16 mouse cellular contexts compared by ENCODE assay signal in genomic region chr2:22954278-22954677, GRCm38 (mm10).
"Had no signal": no experiment of that assay in that cellular context is flagged by ENCODE, and none has a peak within 500 bp of the region (broad histone marks: within the 10 kb centered on the region; RNA-seq: fewer than 3 reads in every experiment).

No protein-coding gene starts in this region.

- H3K9ac ChIP-seq: neural tube, embryonic 13.5 days; neural tube, embryonic 15.5 days; stomach, embryonic 15.5 days had no signal

- H3K36me3 ChIP-seq: neural tube, embryonic 13.5 days; neural tube, embryonic 15.5 days; stomach, embryonic 15.5 days had no signal

- H3K4me2 ChIP-seq: neural tube, embryonic 13.5 days; neural tube, embryonic 15.5 days; stomach, embryonic 15.5 days had no signal

- H3K9me3 ChIP-seq: neural tube, embryonic 13.5 days; neural tube, embryonic 15.5 days; stomach, embryonic 15.5 days had no signal

- H3K27ac ChIP-seq: neural tube, embryonic 13.5 days; neural tube, embryonic 15.5 days; stomach, embryonic 15.5 days; stomach, postnatal 0 days had no signal

- DNase-seq: retina, postnatal 1 day; right cerebral cortex, adult 18-20 months; right cerebral cortex, postnatal 14 days; right cerebral cortex, postnatal 25 days; right cerebral cortex, postnatal 4 days; spleen, adult 18-20 months; thymus, adult 18-20 months; thymus, adult 2 months; thymus, postnatal 14 days; thymus, postnatal 25 days; thymus, postnatal 36 days; thymus, postnatal 4 days had no signal

- H3K27me3 ChIP-seq: neural tube, embryonic 13.5 days; neural tube, embryonic 15.5 days; stomach, embryonic 15.5 days had no signal

- H3K4me3 ChIP-seq: neural tube, embryonic 13.5 days; neural tube, embryonic 15.5 days; stomach, embryonic 15.5 days had no signal

- H3K4me1 ChIP-seq: neural tube, embryonic 13.5 days; neural tube, embryonic 15.5 days; stomach, embryonic 15.5 days had no signal
